Mouse (Mus musculus) heart, embryonic 10.5 days (tissue): ENCODE measurements around the gene Trcg1. TPM values are rescaled to one million over a fixed set of nuclear protein-coding genes. Genes with fewer than 3 reads are reported as not detected.
A peak's percentile ranks its signal among the peaks of the same experiment; 100 is the strongest.
"Not testable (repeated sequence)": the region's sequence is repeated elsewhere in the genome, so short reads cannot be mapped to it uniquely, and the experiment has no call there.

Experiments
- DNase-seq: peaks from one replicate; pipeline ENCODE4 v3.0.0-alpha.2; 2017; ENCODE audit warnings: low spot score
- H3K27ac ChIP-seq: fragments of 300-500 bp; sonication (generic); 2 replicates; pipeline ENCODE4 v1.5.1; 2016; ENCODE audit warnings: mild to moderate bottlenecking
- H3K27me3 ChIP-seq: fragments of 300-500 bp; sonication (generic); 2 replicates; pipeline ENCODE4 v1.6.1; 2016; ENCODE audit warnings: mild to moderate bottlenecking; ENCODE audit not compliant: poor library complexity, insufficient read depth, severe bottlenecking
- H3K36me3 ChIP-seq: fragments of 300-500 bp; sonication (generic); 2 replicates; pipeline ENCODE4 v1.6.1; 2016; ENCODE audit warnings: mild to moderate bottlenecking, moderate library complexity
- H3K4me1 ChIP-seq: fragments of 300-500 bp; sonication (generic); 2 replicates; pipeline ENCODE4 v1.6.1; 2016; ENCODE audit warnings: mild to moderate bottlenecking
- H3K4me3 ChIP-seq: fragments of 300-500 bp; sonication (generic); 2 replicates; pipeline ENCODE4 v1.5.1; 2016; ENCODE audit warnings: mild to moderate bottlenecking, moderate library complexity
- H3K9me3 ChIP-seq: fragments of 300-500 bp; sonication (generic); 2 replicates; pipeline ENCODE4 v1.6.1; 2016; ENCODE audit warnings: mild to moderate bottlenecking, moderate library complexity
- WGBS: fragments of 180-500 bp; shearing (Covaris S2); methylation state at CpG from one replicate; pipeline ENCODE4 v1.1.7; 2016; 5-methylcytosine and 5-hydroxymethylcytosine counted together
- polyA plus RNA-seq: library from polyadenylated mRNA; unstranded; fragments of >200 nt; fragmentation: Nextera tagmentation; extraction: Ambion mirVana; gene quantifications from 2 replicates; pipeline ENCODE4 v1.2.1, GENCODE M21; 2016

Trcg1 gene
- polyA plus RNA-seq, 1 experiment from 2014 or later, result not detected

GRCm38 (mm10) chr9:57223341-57223740, 13.0 kb upstream of the Trcg1 start:
- H3K36me3 ChIP-seq, result no peaks in the 10 kb centered on the region
- peaks cover 24% of the 10 kb centered on the region for H3K27me3 ChIP-seq
- H3K27ac ChIP-seq, result no peak overlapping the region
- H3K4me1 ChIP-seq, result 0 out of 2 replicates have a peak, but pooled peaks cover 7% of the 10 kb centered on the region
- no peak for DNase-seq
- H3K4me3 ChIP-seq, result no peak overlapping the region
- no peaks in the 10 kb centered on the region for H3K9me3 ChIP-seq

GRCm38 (mm10) chr9:57225780-57226627, 10.4 kb upstream of the Trcg1 start:
- WGBS, result 67% methylated on average over 13 of the region's 13 CpGs
- no peak overlapping the region for H3K27ac ChIP-seq

DNA sequence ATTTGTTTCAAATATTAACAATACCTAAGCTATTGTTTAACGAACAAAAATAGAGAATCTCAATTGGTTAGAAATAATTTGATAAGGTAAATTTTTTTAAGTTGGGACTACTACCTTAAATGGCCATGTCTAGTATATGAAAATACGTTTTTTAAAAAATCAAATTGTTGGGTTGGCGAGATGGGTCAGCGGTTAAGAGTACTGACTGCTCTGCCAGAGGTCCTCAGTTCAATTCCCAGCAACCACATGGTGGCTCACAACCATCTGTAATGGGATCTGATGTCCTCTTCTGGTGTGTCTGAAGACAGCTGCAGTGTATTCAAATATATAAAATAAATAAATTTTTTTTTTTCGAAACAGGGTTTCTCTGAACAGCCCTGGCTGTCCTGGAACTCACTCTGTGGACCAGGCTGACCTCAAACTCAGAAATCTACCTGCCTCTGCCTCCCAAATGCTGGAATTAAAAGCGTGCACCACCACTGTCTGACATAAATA, 9.7 kb upstream of the Trcg1 start:
- not testable (repeated sequence) for H3K27ac ChIP-seq, H3K4me3 ChIP-seq, DNase-seq, H3K9me3 ChIP-seq, H3K36me3 ChIP-seq
- 85% methylated on average over 6 of the region's 6 CpGs for WGBS
- Histone ChIP-seq H3K4me1 (peaks cover 16% of the 10 kb centered on the region), H3K27me3 (peaks cover 12% of the 10 kb centered on the region)

More at GRCm38 (mm10) chr9:57225780-57226627, 10.4 kb upstream of the Trcg1 start:
- Histone ChIP-seq H3K36me3 (no peaks in the 10 kb centered on the region), H3K4me3 (no peak overlapping the region), H3K9me3 (no peaks in the 10 kb centered on the region), H3K4me1 (peaks cover 16% of the 10 kb centered on the region), H3K27me3 (peaks cover 12% of the 10 kb centered on the region)
- peak; percentile 1 for DNase-seq

DNA sequence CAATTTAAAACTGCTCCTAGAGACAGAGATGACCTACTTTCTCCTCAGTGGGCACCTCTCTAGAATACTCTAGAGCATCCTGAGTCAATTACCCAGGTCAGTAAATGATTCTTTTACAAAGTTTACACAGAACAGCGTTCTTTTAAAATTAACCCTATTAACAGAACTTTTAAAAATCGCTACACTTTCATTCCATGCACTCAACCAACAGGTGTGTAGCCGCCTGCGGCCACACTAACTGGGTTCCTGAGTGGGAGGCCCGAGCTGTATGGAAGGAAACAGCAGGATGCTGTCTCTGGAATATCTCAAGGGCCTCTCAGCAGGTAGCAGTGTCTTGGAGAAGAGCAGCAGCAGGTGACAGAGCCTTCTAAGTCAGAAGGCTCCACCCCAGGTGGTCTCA, 9.2 kb upstream of the Trcg1 start:
- peak; percentile 51 for DNase-seq
- WGBS, result 53% methylated on average over 5 of the region's 5 CpGs

DNA sequence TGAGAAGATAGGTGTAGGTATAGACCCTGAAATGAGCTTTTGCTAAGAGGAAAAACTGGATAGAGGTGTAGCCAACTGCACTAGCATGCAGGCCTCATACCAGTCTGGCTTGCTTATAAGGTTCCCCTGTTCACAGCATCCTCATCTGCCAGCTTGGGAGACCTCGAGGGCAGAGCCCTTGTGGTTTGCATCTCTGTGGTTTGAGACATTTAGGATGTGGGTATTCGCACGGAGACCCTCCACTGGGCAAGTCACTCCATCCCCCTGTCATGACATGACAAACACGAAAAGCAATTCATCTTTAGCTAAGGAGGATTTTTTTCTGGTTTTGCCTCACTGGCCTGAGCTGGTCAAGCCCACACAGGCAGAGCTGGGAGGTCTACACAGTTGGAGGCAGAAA, 8.2 kb upstream of the Trcg1 start:
- H3K27ac ChIP-seq, result no peak overlapping the region
- H3K4me3 ChIP-seq, result no peak overlapping the region
- no peaks in the 10 kb centered on the region for H3K36me3 ChIP-seq
- H3K4me1 ChIP-seq, result peaks cover 16% of the 10 kb centered on the region
- H3K9me3 ChIP-seq, result no peaks in the 10 kb centered on the region
- peak; percentile 54 for DNase-seq
- H3K27me3 ChIP-seq, result peaks cover 12% of the 10 kb centered on the region
- WGBS, result 70% methylated on average over 4 of the region's 4 CpGs

More for the DNA sequence above, 9.2 kb upstream of the Trcg1 start:
- H3K4me3 ChIP-seq, result no peak overlapping the region
- H3K27ac ChIP-seq, result no peak overlapping the region
- H3K4me1 ChIP-seq, result peaks cover 16% of the 10 kb centered on the region
- peaks cover 12% of the 10 kb centered on the region for H3K27me3 ChIP-seq
- no peaks in the 10 kb centered on the region for H3K9me3 ChIP-seq
- H3K36me3 ChIP-seq, result no peaks in the 10 kb centered on the region

DNA sequence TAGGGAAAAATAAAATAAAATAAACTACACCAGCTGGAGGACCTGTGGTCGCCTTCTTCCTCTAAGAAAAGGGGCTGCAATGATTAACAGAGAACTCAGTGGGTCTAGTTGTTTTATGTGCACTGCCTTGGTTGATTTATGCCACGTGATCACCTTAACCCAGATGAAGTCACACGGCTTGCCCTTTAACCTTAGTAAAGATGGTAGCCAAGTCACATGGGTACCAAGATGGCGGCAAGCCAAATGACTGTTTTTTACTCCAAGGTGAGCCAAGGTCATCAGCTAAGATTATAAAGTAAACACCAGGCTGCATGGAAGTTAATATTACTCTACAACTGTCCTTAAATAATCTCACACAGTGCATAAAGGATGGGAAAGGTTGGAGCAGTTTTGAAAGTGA, 6.6 kb upstream of the Trcg1 start:
- DNase-seq, result peak; percentile 22
- Histone ChIP-seq H3K27ac (no peak overlapping the region), H3K4me1 (peaks cover 16% of the 10 kb centered on the region), H3K9me3 (no peaks in the 10 kb centered on the region), H3K4me3 (no peak overlapping the region), H3K27me3 (peaks cover 12% of the 10 kb centered on the region), H3K36me3 (no peaks in the 10 kb centered on the region)
- 88% methylated on average over 4 of the region's 4 CpGs for WGBS

- Histone ChIP-seq H3K36me3 (no peaks in the 10 kb centered on the region), H3K4me1 (peaks cover 16% of the 10 kb centered on the region), H3K9me3 (no peaks in the 10 kb centered on the region), H3K4me3 (no peak overlapping the region), H3K27me3 (peaks cover 12% of the 10 kb centered on the region), H3K27ac (no peak overlapping the region)
- peak; percentile 72 for DNase-seq
- WGBS, result 64% methylated on average over 9 of the region's 9 CpGs
Observed at GRCm38 (mm10) chr9:57230146-57230783, 6.1 kb upstream of the Trcg1 start.

DNA sequence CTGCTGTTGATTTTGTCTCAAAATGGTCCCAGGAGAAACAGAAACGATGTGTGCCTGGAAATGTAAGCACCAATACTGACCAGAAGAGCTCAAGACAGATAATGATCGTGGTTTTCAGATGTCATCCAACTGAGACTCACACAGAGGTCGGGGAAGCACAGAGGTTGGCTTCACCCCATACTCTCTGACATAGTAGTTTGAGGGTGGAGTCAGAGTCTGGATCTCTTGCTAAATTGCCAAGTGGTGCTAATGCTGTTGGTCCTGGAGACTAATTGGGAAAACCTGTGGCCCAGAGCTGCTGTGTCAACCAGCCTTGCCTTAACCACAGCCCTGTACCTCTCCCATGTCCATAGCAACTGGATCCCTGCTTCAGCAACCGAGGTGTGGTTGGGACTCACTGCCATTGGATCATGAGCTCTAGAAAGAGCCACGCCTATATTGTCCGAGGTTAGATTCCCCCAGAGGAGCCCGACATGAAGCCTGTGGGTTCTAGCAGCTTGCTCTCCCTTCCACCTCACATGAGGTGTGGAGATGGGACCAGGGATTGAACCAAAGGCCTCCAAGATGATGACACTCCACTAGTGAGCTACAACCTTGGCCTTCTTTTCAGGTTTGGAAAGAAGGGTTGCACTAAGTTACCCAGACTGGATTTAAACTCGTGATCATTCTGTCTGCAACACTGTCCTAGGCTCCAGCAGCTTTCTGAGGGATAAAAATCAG, 4.7 kb upstream of the Trcg1 start:
- DNase-seq, result peak; percentile 59
- Histone ChIP-seq H3K4me3 (no peak overlapping the region), H3K4me1 (peaks cover 9% of the 10 kb centered on the region), H3K36me3 (no peaks in the 10 kb centered on the region), H3K9me3 (no peaks in the 10 kb centered on the region), H3K27ac (no peak overlapping the region), H3K27me3 (peaks cover 12% of the 10 kb centered on the region)
- 74% methylated on average over 8 of the region's 8 CpGs for WGBS

DNA sequence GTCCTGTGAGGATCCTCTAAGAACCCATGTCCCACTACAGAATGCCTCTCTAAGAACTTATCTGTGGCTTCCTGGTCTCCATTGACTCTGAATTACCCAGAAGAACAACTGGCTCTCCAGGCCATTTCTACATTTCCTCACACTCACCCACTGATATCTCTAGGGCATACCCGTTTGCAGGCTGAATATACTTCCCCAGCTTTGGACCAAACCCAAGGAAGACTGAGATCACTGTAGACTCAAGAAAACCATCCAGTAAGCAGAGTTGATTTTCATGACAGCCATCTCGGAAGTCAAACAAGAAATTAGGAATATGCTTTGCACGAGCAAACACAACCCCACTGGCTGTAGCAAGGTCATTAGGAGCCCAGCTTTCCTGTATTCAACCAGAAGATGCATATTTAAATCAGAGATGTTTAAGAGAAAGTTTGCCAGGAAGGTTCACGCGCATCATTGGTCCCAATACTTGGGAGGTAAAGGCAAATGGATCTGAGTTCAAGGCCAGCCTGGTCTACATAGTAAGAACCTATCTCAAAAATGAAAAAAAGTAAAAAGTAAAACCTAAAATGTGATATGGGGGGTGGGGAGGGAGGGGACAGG, 3.9 kb upstream of the Trcg1 start:
- Histone ChIP-seq H3K4me3 (no peak overlapping the region), H3K36me3 (no peaks in the 10 kb centered on the region), H3K27ac (no peak overlapping the region), H3K4me1 (peaks cover 9% of the 10 kb centered on the region), H3K9me3 (no peaks in the 10 kb centered on the region), H3K27me3 (peaks cover 9% of the 10 kb centered on the region)
- WGBS, result 87% methylated on average over 5 of the region's 5 CpGs
- peak; percentile 50 for DNase-seq

DNA sequence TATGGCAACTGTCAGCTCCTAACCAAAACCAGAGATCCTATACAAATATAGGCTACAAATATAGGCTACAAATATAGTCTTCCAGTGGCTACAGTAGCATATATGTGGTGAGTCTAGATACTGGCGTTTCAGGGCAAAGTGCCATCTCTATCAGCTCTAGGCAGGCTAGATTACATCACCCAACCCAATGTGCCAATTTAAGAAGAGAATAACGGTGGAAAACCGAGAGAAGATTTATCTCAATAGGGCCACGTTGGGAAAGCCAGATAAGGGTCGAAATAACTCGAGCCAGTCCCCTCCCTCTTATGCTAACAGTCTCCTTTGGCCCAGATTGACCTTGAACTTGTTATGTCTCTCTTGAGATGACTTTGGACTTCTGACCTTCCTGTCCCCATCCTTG, 3.2 kb upstream of the Trcg1 start:
- Histone ChIP-seq H3K27ac (no peak overlapping the region), H3K4me1 (peaks cover 9% of the 10 kb centered on the region), H3K4me3 (no peak overlapping the region), H3K27me3 (peaks cover 2% of the 10 kb centered on the region), H3K36me3 (no peaks in the 10 kb centered on the region), H3K9me3 (no peaks in the 10 kb centered on the region)
- DNase-seq, result no peak
- 36% methylated on average over 6 of the region's 6 CpGs for WGBS

GRCm38 (mm10) chr9:57233767-57234166, 2.6 kb upstream of the Trcg1 start:
- 87% methylated on average over 3 of the region's 3 CpGs for WGBS
- Histone ChIP-seq H3K4me1 (peaks cover 9% of the 10 kb centered on the region), H3K4me3 (no peak overlapping the region), H3K27me3 (no peaks in the 10 kb centered on the region), H3K36me3 (no peaks in the 10 kb centered on the region), H3K27ac (no peak overlapping the region), H3K9me3 (no peaks in the 10 kb centered on the region)
- no peak for DNase-seq

GRCm38 (mm10) chr9:57237705-57238104, 1.3 kb downstream of the Trcg1 start:
- Histone ChIP-seq H3K27ac (no peak overlapping the region), H3K27me3 (peaks cover 12% of the 10 kb centered on the region), H3K36me3 (no peaks in the 10 kb centered on the region), H3K4me3 (no peak overlapping the region), H3K9me3 (no peaks in the 10 kb centered on the region), H3K4me1 (peaks cover 4% of the 10 kb centered on the region)
- WGBS, result 75% methylated on average over 5 of the region's 5 CpGs
- DNase-seq, result no peak
